Mouse (Mus musculus) neural tube, embryonic 14.5 days (tissue): ENCODE results near the gene Marco. TPM values are rescaled to one million over a fixed set of nuclear protein-coding genes. Genes with fewer than 3 reads are reported as not detected.

ENCODE experiments used
- polyA plus RNA-seq: library from polyadenylated mRNA; unstranded; fragments of >200 nt; fragmentation: Nextera tagmentation; extraction: Ambion mirVana; gene quantifications from 2 replicates; pipeline ENCODE4 v1.2.1, GENCODE M21; 2014

Gene Marco
- polyA plus RNA-seq, 1 experiment from 2014 or later: not detected

Other genes with a start within 250 kb of the Marco start
- 1.7 and 3.0 TPM in 2 replicates for gene Steap3, start 232.3 kb downstream of the Marco start, polyA plus RNA-seq
- 0.99 and 1.0 TPM in 2 replicates for gene C1ql2, start 164.4 kb downstream of the Marco start, polyA plus RNA-seq
- gene En1, start 97.4 kb upstream of the Marco start, polyA plus RNA-seq: 1.3 and 2.1 TPM in 2 replicates